In genomic region chr7:89403053-89403972, GRCm38 (mm10) we compare ENCODE assay signal across 8 mouse cellular contexts. TPM values are rescaled to one million over a fixed set of nuclear protein-coding genes. Genes with fewer than 3 reads are reported as not detected.
DNase-seq lines count a peak whose midpoint lies in the region; ATAC-seq lines count a peak whose summit lies in the region.

No protein-coding gene starts in this region.

- peak; percentile 66 to 73 for DNase-seq in cerebellum, postnatal 36 days
- peak; percentile 70 for DNase-seq in gastrocnemius, postnatal 10 days
- DNase-seq in hindlimb bud, embryonic 11.5 days (ENCODE audit: extremely low spot score, low read depth, low spot score) = peak; percentile 50
- peak; percentile 34 to 48 for DNase-seq in left cerebral cortex, postnatal 14 days (ENCODE audit: low spot score in 2 of 2)
- DNase-seq in right cerebral cortex, postnatal 10 days (ENCODE audit: low spot score in 2 of 2) = peak; percentile 67 to 71
- DNase-seq in urinary bladder, postnatal 4 days (ENCODE audit: low spot score in 2 of 2) = peak; percentile 61 to 68

- ATAC-seq in activated CD4-positive, CD25-positive, alpha-beta regulatory T cell, adult 4 months = peak; percentile 11
- peak; percentile 58 for ATAC-seq in megakaryocyte progenitor cell, adult 5-6 weeks (replicated peaks; ENCODE audit: poor library complexity)

- intact Hi-C loops in left cerebral cortex, postnatal 14 days (cut with DNase I) = no loop called here

RNA-seq across cellular contexts. Expression of gene Tmem135, which starts 0.7 kb away (rescaled TPM):
- polyA plus RNA-seq in activated CD4-positive, CD25-positive, alpha-beta regulatory T cell, adult 4 months (2017; shearing (Covaris generic)) = 10 to 100 TPM; 18.7 to 24.8 TPM
- total RNA-seq in gastrocnemius, postnatal 10 days (2021) = 10 to 100 TPM; 20.4 to 24.6 TPM
- total RNA-seq in left cerebral cortex, postnatal 14 days (2021) = 10 to 100 TPM; 62.6 to 69.4 TPM
- 25.2 and 28.9 TPM in 2 replicates for total RNA-seq in megakaryocyte progenitor cell, adult 5-6 weeks (2015)
- 20.2 and 22.0 TPM in 2 replicates for total RNA-seq in megakaryocyte progenitor cell, adult 5-6 weeks (2017)

RNA-seq across cellular contexts. Expression of gene Fzd4, which starts 0.8 kb away (rescaled TPM):
- polyA plus RNA-seq in activated CD4-positive, CD25-positive, alpha-beta regulatory T cell, adult 4 months (2017; shearing (Covaris generic)) = not detected
- 10 to 100 TPM; 36.5 to 37.7 TPM for total RNA-seq in gastrocnemius, postnatal 10 days (2021)
- total RNA-seq in left cerebral cortex, postnatal 14 days (2021) = 10 to 100 TPM in 1 of 2 experiments, 1 to 10 TPM in 1; 6.4 to 10.2 TPM
- 0.54 and 0.81 TPM in 2 replicates for total RNA-seq in megakaryocyte progenitor cell, adult 5-6 weeks (2015)
- total RNA-seq in megakaryocyte progenitor cell, adult 5-6 weeks (2017) = 0.24 and 0.79 TPM in 2 replicates

Comparison
In these comparisons a context has a peak if more than half of its experiments do, and no peak if none do; other contexts are left out.
1. Peak in every context shown above with its lines: DNase-seq and ATAC-seq.
2. RNA of gene Fzd4, which starts 0.8 kb away (total RNA-seq): 36.5 to 37.7 TPM in gastrocnemius, postnatal 10 days and 6.4 to 10.2 TPM in left cerebral cortex, postnatal 14 days; 0.24 to 0.81 TPM in megakaryocyte progenitor cell, adult 5-6 weeks; every median in the first group is over 4 times any median in the second.